Mouse (Mus musculus) midbrain, embryonic 13.5 days (tissue): Measurements from ENCODE around the gene Ifna1. TPM values are rescaled to one million over a fixed set of nuclear protein-coding genes. Genes with fewer than 3 reads are reported as not detected.

Experiments
- ATAC-seq: fragments of 200-750 bp; cut with Nextera tagmentation; 2 replicates; pipeline ENCODE4 v1.8.0; 2017; ENCODE audit warnings: mild to moderate bottlenecking, moderate TSS enrichment, moderate library complexity
- H3K27ac ChIP-seq: fragments of 300-500 bp; sonication (generic); 2 replicates; pipeline ENCODE4 v1.5.1; 2015; ENCODE audit warnings: inconsistent platforms, mild to moderate bottlenecking, moderate library complexity
- H3K27me3 ChIP-seq: fragments of 300-500 bp; sonication (generic); 2 replicates; pipeline ENCODE4 v1.6.1; 2015; ENCODE audit warnings: mild to moderate bottlenecking, inconsistent platforms
- H3K36me3 ChIP-seq: fragments of 300-500 bp; sonication (generic); 2 replicates; pipeline ENCODE4 v1.6.1; 2015; ENCODE audit warnings: mild to moderate bottlenecking, inconsistent platforms
- H3K4me1 ChIP-seq: fragments of 300-500 bp; sonication (generic); replicated peaks from 2 replicates; pipeline ENCODE4 v1.6.1; 2015; ENCODE audit warnings: inconsistent platforms
- H3K4me2 ChIP-seq: fragments of 300-500 bp; sonication (generic); replicated peaks from 2 replicates; pipeline ENCODE4 v1.6.1; 2015; ENCODE audit warnings: moderate library complexity, mild to moderate bottlenecking, inconsistent platforms
- H3K4me3 ChIP-seq: fragments of 300-500 bp; sonication (generic); replicated peaks from 2 replicates; pipeline ENCODE4 v1.5.1; 2015; ENCODE audit warnings: mild to moderate bottlenecking, inconsistent platforms
- H3K9ac ChIP-seq: fragments of 300-500 bp; sonication (generic); replicated peaks from 2 replicates; pipeline ENCODE4 v1.6.1; 2015; ENCODE audit warnings: mild to moderate bottlenecking, inconsistent platforms
- H3K9me3 ChIP-seq: fragments of 300-500 bp; sonication (generic); 2 replicates; pipeline ENCODE4 v1.6.1; 2016; ENCODE audit warnings: mild to moderate bottlenecking, inconsistent platforms
- WGBS: fragments of 180-500 bp; shearing (Covaris S2); methylation state at CpG from one replicate; pipeline ENCODE4 v1.1.7; 2015; 5-methylcytosine and 5-hydroxymethylcytosine counted together
- polyA plus RNA-seq: library from polyadenylated mRNA; unstranded; fragments of >200 nt; fragmentation: Nextera tagmentation; extraction: Ambion mirVana; gene quantifications from 2 replicates; pipeline ENCODE4 v1.2.1, GENCODE M21; 2015

Gene Ifna1
- polyA plus RNA-seq, 1 experiment from 2014 or later, result not detected

GRCm38 (mm10) chr4:88878246-88878645 lies 28.4 kb downstream of the Ifna1 start:
- no peak overlapping the region for H3K4me3 ChIP-seq
- no peak for ATAC-seq
- no peaks in the 10 kb centered on the region for H3K36me3 ChIP-seq
- H3K9ac ChIP-seq, result no peak overlapping the region
- H3K27me3 ChIP-seq, result no peaks in the 10 kb centered on the region
- no peaks in the 10 kb centered on the region for H3K4me1 ChIP-seq
- no peak overlapping the region for H3K4me2 ChIP-seq
- H3K27ac ChIP-seq, result no peak overlapping the region
- H3K9me3 ChIP-seq, result no peaks in the 10 kb centered on the region
- 51% methylated on average over 10 of the region's 10 CpGs for WGBS

- Histone ChIP-seq H3K9me3 (no peaks in the 10 kb centered on the region), H3K4me2 (no peak overlapping the region), H3K9ac (no peak overlapping the region), H3K36me3 (no peaks in the 10 kb centered on the region), H3K27ac (no peak overlapping the region), H3K4me3 (no peak overlapping the region), H3K27me3 (no peaks in the 10 kb centered on the region), H3K4me1 (no peaks in the 10 kb centered on the region)
- 81% methylated on average over 4 of the region's 4 CpGs for WGBS
- ATAC-seq, result no peak
These were observed 28.9 kb downstream of the Ifna1 start for GRCm38 (mm10) chr4:88878772-88879171.

- H3K9ac ChIP-seq, result no peak within 1 kb of the TSS
- no peak within 1 kb of the TSS for H3K27ac ChIP-seq
- H3K4me3 ChIP-seq, result no peak within 1 kb of the TSS
- H3K9me3 ChIP-seq, result no peaks in the 10 kb centered on the region
- H3K36me3 ChIP-seq, result no peaks in the 10 kb centered on the region
- no peak within 1 kb of the TSS for H3K4me2 ChIP-seq
- WGBS, result 90% methylated on average over 8 of the region's 8 CpGs
- H3K27me3 ChIP-seq, result no peaks in the 10 kb centered on the region
- no peak for ATAC-seq
- H3K4me1 ChIP-seq, result no peaks in the 10 kb centered on the region
These were observed 30.2 kb downstream of the Ifna1 start, which contains the start of gene Ifne for GRCm38 (mm10) chr4:88880101-88880500. Gene Ifne (minus strand): TSS chr4:88880201.

- Histone ChIP-seq H3K9ac (no peak overlapping the region), H3K9me3 (no peaks in the 10 kb centered on the region), H3K4me2 (no peak overlapping the region), H3K36me3 (no peaks in the 10 kb centered on the region), H3K4me3 (no peak overlapping the region), H3K27ac (no peak overlapping the region), H3K27me3 (no peaks in the 10 kb centered on the region), H3K4me1 (no peaks in the 10 kb centered on the region)
- no peak for ATAC-seq
These were observed 38.3 kb downstream of the Ifna1 start for GRCm38 (mm10) chr4:88888236-88888635.

- Histone ChIP-seq H3K4me2 (no peak overlapping the region), H3K36me3 (no peaks in the 10 kb centered on the region), H3K27ac (no peak overlapping the region), H3K9ac (no peak overlapping the region), H3K4me3 (no peak overlapping the region), H3K9me3 (no peaks in the 10 kb centered on the region), H3K27me3 (no peaks in the 10 kb centered on the region), H3K4me1 (no peaks in the 10 kb centered on the region)
- no peak for ATAC-seq
These were observed 43.4 kb downstream of the Ifna1 start for GRCm38 (mm10) chr4:88893201-88893754.

Other genes with a start within 250 kb of the Ifna1 start
- gene Ifna12, start 246.7 kb upstream of the Ifna1 start, polyA plus RNA-seq, result not detected in 2 replicates
- not detected in 2 replicates for gene C87499, start 215.7 kb upstream of the Ifna1 start, polyA plus RNA-seq
- gene Ifna13, start 205.6 kb upstream of the Ifna1 start, polyA plus RNA-seq, result not detected in 2 replicates
- gene Ifna16, start 173.2 kb upstream of the Ifna1 start, polyA plus RNA-seq, result not detected in 2 replicates
- not detected in 2 replicates for gene Ifna2, start 166.2 kb upstream of the Ifna1 start, polyA plus RNA-seq
- not detected in 2 replicates for gene Ifnab, start 158.7 kb upstream of the Ifna1 start, polyA plus RNA-seq
- 1.6 and 1.7 TPM in 2 replicates for gene Gm26566, start 128.3 kb upstream of the Ifna1 start, polyA plus RNA-seq
- gene Klhl9, start 127.6 kb upstream of the Ifna1 start, polyA plus RNA-seq, result 132 and 146 TPM in 2 replicates
- not detected in 2 replicates for gene Gm13271, start 95.2 kb upstream of the Ifna1 start, polyA plus RNA-seq
- not detected in 2 replicates for gene Gm13283, start 90.0 kb upstream of the Ifna1 start, polyA plus RNA-seq
- gene Gm13290, start 76.3 kb upstream of the Ifna1 start, polyA plus RNA-seq, result not detected in 2 replicates
- not detected in 2 replicates for gene Gm13289, start 73.2 kb upstream of the Ifna1 start, polyA plus RNA-seq
- gene Gm13272, start 70.2 kb upstream of the Ifna1 start, polyA plus RNA-seq, result not detected in 2 replicates
- gene Ifnz, start 68.0 kb upstream of the Ifna1 start, polyA plus RNA-seq, result 0.22 TPM in 1 of 2 replicates, not detected in the other
- not detected in 2 replicates for gene Gm13276, start 64.4 kb upstream of the Ifna1 start, polyA plus RNA-seq
- gene Gm13277, start 61.5 kb upstream of the Ifna1 start, polyA plus RNA-seq, result not detected in 2 replicates
- not detected in 2 replicates for gene Gm13278, start 58.5 kb upstream of the Ifna1 start, polyA plus RNA-seq
- not detected in 2 replicates for gene Gm13275, start 55.6 kb upstream of the Ifna1 start, polyA plus RNA-seq
- not detected in 2 replicates for gene Gm13279, start 52.7 kb upstream of the Ifna1 start, polyA plus RNA-seq
- 0.19 and 0.28 TPM in 2 replicates for gene Gm13285, start 50.4 kb upstream of the Ifna1 start, polyA plus RNA-seq
- gene Gm13287, start 46.8 kb upstream of the Ifna1 start, polyA plus RNA-seq, result not detected in 2 replicates
- not detected in 2 replicates for gene Gm13288, start 44.6 kb upstream of the Ifna1 start, polyA plus RNA-seq
- gene Ifna7, start 33.9 kb upstream of the Ifna1 start, polyA plus RNA-seq, result not detected in 2 replicates
- not detected in 2 replicates for gene Ifna11, start 30.1 kb upstream of the Ifna1 start, polyA plus RNA-seq
- gene Ifna6, start 22.7 kb upstream of the Ifna1 start, polyA plus RNA-seq, result not detected in 2 replicates
- not detected in 2 replicates for gene Ifna5, start 14.6 kb upstream of the Ifna1 start, polyA plus RNA-seq
- gene Ifna4, start 8.2 kb upstream of the Ifna1 start, polyA plus RNA-seq, result not detected in 2 replicates
- gene Ifne, start 30.1 kb downstream of the Ifna1 start, polyA plus RNA-seq, result not detected in 2 replicates